In genomic region chr4:44300781-44301750, GRCm38 (mm10) we compare ENCODE assay signal across 8 mouse cellular contexts. TPM values are rescaled to one million over a fixed set of nuclear protein-coding genes. Genes with fewer than 3 reads are reported as not detected.
DNase-seq lines count a peak whose midpoint lies in the region; ATAC-seq and TF ChIP-seq lines count a peak whose summit lies in the region.

Gene Melk (plus strand): TSS chr4:44300876.

- TF ChIP-seq CTCF in G1E (IDR thresholded peaks at IDR 0.05; ENCODE audit: low read depth, low read length): no peak
- TF ChIP-seq CTCF in lung, postnatal 0 days (IDR thresholded peaks at IDR 0.05): no peak

- no peaks in the 10 kb centered on the region for H3K9me3 ChIP-seq in G1E (replicated peaks)
- no peaks in the 10 kb centered on the region for H3K9me3 ChIP-seq in heart, embryonic 14.5 days (ENCODE audit: control insufficient read depth, low read length)
- H3K9me3 ChIP-seq in lung, postnatal 0 days (ENCODE audit: low read length): no peaks in the 10 kb centered on the region

- peak; percentile 74 for ATAC-seq in G1E (ENCODE audit: extremely low read depth, insufficient number of reproducible peaks, low FRiP score, poor library complexity, severe bottlenecking)
- peak; percentile 81 for ATAC-seq in heart, embryonic 14.5 days (ENCODE audit: insufficient number of reproducible peaks, insufficient read depth, low FRiP score, low read depth)
- peak; percentile 94 for ATAC-seq in lung, postnatal 0 days

- H3K36me3 ChIP-seq in G1E (replicated peaks): peaks cover 20% of the 10 kb centered on the region
- 0 out of 2 replicates have a peak, but pooled peaks cover 3% of the 10 kb centered on the region for H3K36me3 ChIP-seq in heart, embryonic 14.5 days (ENCODE audit: control insufficient read depth, insufficient read depth, low read length)
- H3K36me3 ChIP-seq in lung, postnatal 0 days (ENCODE audit: insufficient read depth, low read length): no peaks in the 10 kb centered on the region

- H3K4me1 ChIP-seq in G1E (ENCODE audit: insufficient read depth, low read depth, low read length): peaks cover 12% of the 10 kb centered on the region
- H3K4me1 ChIP-seq in heart, embryonic 14.5 days (ENCODE audit: control insufficient read depth in 2 of 2, insufficient read depth in 2 of 2, low read length in 2 of 2): peaks cover 0 to 12% of the 10 kb centered on the region in 2 experiments; a peak in 2 of 4 replicates
- peaks cover 6% of the 10 kb centered on the region for H3K4me1 ChIP-seq in lung, postnatal 0 days (ENCODE audit: insufficient read depth, low read depth, low read length)

- H3K27ac ChIP-seq in heart, embryonic 14.5 days (replicated peaks in 1 of 2; ENCODE audit: control insufficient read depth in 1 of 2, insufficient read depth in 1 of 2, low read depth in 2 of 2, low read length in 2 of 2): peak within 1 kb of the TSS; percentile 68 to 71
- H3K27ac ChIP-seq in lung, postnatal 0 days (ENCODE audit: low read length): no peak within 1 kb of the TSS

- H3K4me2 ChIP-seq in heart, embryonic 14.5 days (ENCODE audit: low read length): peak within 1 kb of the TSS; percentile 85
- H3K4me2 ChIP-seq in lung, postnatal 0 days (replicated peaks; ENCODE audit: low read depth, low read length): peak within 1 kb of the TSS; percentile 76

- peaks cover 14% of the 10 kb centered on the region for H3K27me3 ChIP-seq in G1E (ENCODE audit: insufficient read depth, low read length)
- no peaks in the 10 kb centered on the region for H3K27me3 ChIP-seq in heart, embryonic 14.5 days (ENCODE audit: control insufficient read depth, insufficient read depth, low read length)
- H3K27me3 ChIP-seq in lung, postnatal 0 days (replicated peaks; ENCODE audit: insufficient read depth, low read length): no peaks in the 10 kb centered on the region

- TF ChIP-seq EP300 in lung, postnatal 0 days (IDR thresholded peaks at IDR 0.05): no peak

- DNase-seq in G1E (ENCODE audit: low spot score): peak; percentile 74
- DNase-seq in c-Kit-negative CD71-positive TER-119-positive erythroid progenitor cells, embryonic 14.5 days (ENCODE audit: low read depth, low spot score): peak; percentile 86
- DNase-seq in fibroblast of lung, adult 2 months (ENCODE audit: low read depth): peak; percentile 41
- peak; percentile 91 for DNase-seq in kidney, postnatal 10 days
- DNase-seq in lung, postnatal 0 days (ENCODE audit: low spot score): peak; percentile 87
- DNase-seq in ovary, postnatal 10 days (ENCODE audit: low spot score): peak; percentile 40
- DNase-seq in thymus, postnatal 25 days: peak; percentile 79

- H3K4me3 ChIP-seq in G1E (ENCODE audit: low read depth, low read length): peak within 1 kb of the TSS; percentile 81
- H3K4me3 ChIP-seq in heart, embryonic 14.5 days (ENCODE audit: control insufficient read depth in 1 of 2, insufficient read depth in 1 of 2, low read depth in 1 of 2, low read length in 2 of 2): peak within 1 kb of the TSS; percentile 80 to 100
- H3K4me3 ChIP-seq in lung, postnatal 0 days (ENCODE audit: low read depth, low read length): peak within 1 kb of the TSS; percentile 70

- WGBS in heart, embryonic 14.5 days: under 1% methylated on average over 41 of the region's 41 CpGs
- under 1% methylated on average over 41 of the region's 41 CpGs for WGBS in lung, postnatal 0 days

- H3K9ac ChIP-seq in heart, embryonic 14.5 days (ENCODE audit: low read length): peak within 1 kb of the TSS; percentile 76
- H3K9ac ChIP-seq in lung, postnatal 0 days (replicated peaks; ENCODE audit: low read depth): no peak within 1 kb of the TSS

RNA-seq across cellular contexts. Expression of gene Melk, which starts in this region (rescaled TPM):
- total RNA-seq in G1E (2014; fragmentation: Nextera tagmentation) (25.9 and 27.4 TPM in 2 replicates), G1E (2017) (28.8 and 29.3 TPM in 2 replicates)
- polyA plus RNA-seq in G1E (2012): 0.90 and 1.5 TPM in 2 replicates
- 23.1 and 24.8 TPM in 2 replicates for polyA plus RNA-seq in heart, embryonic 14.5 days (2014; fragmentation: Nextera tagmentation; extraction: Ambion mirVana)
- polyA plus RNA-seq in lung, postnatal 0 days (2015; fragmentation: Nextera tagmentation; extraction: Ambion mirVana): 1.6 and 3.2 TPM in 2 replicates

Comparison
In these comparisons a context has a peak if more than half of its experiments do, and no peak if none do; other contexts are left out.
1. DNase-seq: peak in every context shown above with its lines; median percentile 91 in kidney, postnatal 10 days; 87 in lung, postnatal 0 days; 86 in c-Kit-negative CD71-positive TER-119-positive erythroid progenitor cells, embryonic 14.5 days; 79 in thymus, postnatal 25 days; 74 in G1E; 41 in fibroblast of lung, adult 2 months; 40 in ovary, postnatal 10 days.